Mouse (Mus musculus): Measurements from ENCODE around the gene Efna5. TPM values are rescaled to one million over a fixed set of nuclear protein-coding genes. Genes with fewer than 3 reads are reported as not detected.

Efna5 gene
- polyA plus RNA-seq, 1 experiment from 2014 or later: 42.2 TPM

GRCm38 (mm10) chr17:62628474-62628873 lies 252.6 kb downstream of the Efna5 start:
- WGBS: 16% methylated on average over 1 of the region's 1 CpGs
- Histone ChIP-seq H3K9ac (ENCODE audit: low read length) (no peak overlapping the region), H3K9me3 (ENCODE audit: control insufficient read depth, low read length) (no peaks in the 10 kb centered on the region), H3K4me2 (ENCODE audit: low read depth, low read length, severe bottlenecking) (no peak overlapping the region), H3K36me3 (ENCODE audit: control insufficient read depth, insufficient read depth, low read length) (no peaks in the 10 kb centered on the region), H3K4me3 (ENCODE audit: low read depth, low read length) (no peak overlapping the region), H3K4me1 (replicated peaks; ENCODE audit: control insufficient read depth, insufficient read depth, low read length) (peaks cover 4% of the 10 kb centered on the region; the same call in 1 of the 2 replicates), H3K27ac (ENCODE audit: low read depth, low read length) (no peak overlapping the region), H3K27me3 (ENCODE audit: control insufficient read depth, insufficient read depth, low read length) (no peaks in the 10 kb centered on the region)
- DNase-seq (ENCODE audit: low spot score) (no peak), ATAC-seq (replicated peaks; ENCODE audit: low FRiP score) (peak; percentile 70)

- Histone ChIP-seq H3K4me3 (ENCODE audit: low read depth, low read length) (no peak overlapping the region), H3K9me3 (ENCODE audit: control insufficient read depth, low read length) (no peaks in the 10 kb centered on the region), H3K4me2 (ENCODE audit: low read depth, low read length, severe bottlenecking) (no peak overlapping the region), H3K9ac (ENCODE audit: low read length) (no peak overlapping the region), H3K4me1 (replicated peaks; ENCODE audit: control insufficient read depth, insufficient read depth, low read length) (peaks cover 4% of the 10 kb centered on the region; the same call in 1 of the 2 replicates), H3K36me3 (ENCODE audit: control insufficient read depth, insufficient read depth, low read length) (no peaks in the 10 kb centered on the region), H3K27me3 (ENCODE audit: control insufficient read depth, insufficient read depth, low read length) (no peaks in the 10 kb centered on the region), H3K27ac (ENCODE audit: low read depth, low read length) (no peak overlapping the region)
- DNase-seq (ENCODE audit: low spot score) (no peak), ATAC-seq (replicated peaks; ENCODE audit: low FRiP score) (no peak)
- 86% methylated on average over 1 of the region's 1 CpGs for WGBS
Measured at GRCm38 (mm10) chr17:62627508-62627907, 253.6 kb downstream of the Efna5 start.

GRCm38 (mm10) chr17:62625646-62626020 lies 255.5 kb downstream of the Efna5 start:
- ATAC-seq (replicated peaks; ENCODE audit: low FRiP score) (no peak), DNase-seq (ENCODE audit: low spot score) (no peak)
- WGBS: 69% methylated on average over 8 of the region's 8 CpGs

GRCm38 (mm10) chr17:62624804-62625645 lies 256.1 kb downstream of the Efna5 start:
- ATAC-seq (replicated peaks; ENCODE audit: low FRiP score) (no peak), DNase-seq (ENCODE audit: low spot score) (no peak)
- H3K27me3 ChIP-seq (ENCODE audit: control insufficient read depth, insufficient read depth, low read length): no peaks in the 10 kb centered on the region
- H3K9ac ChIP-seq (ENCODE audit: low read length): no peak overlapping the region
- H3K4me2 ChIP-seq (ENCODE audit: low read depth, low read length, severe bottlenecking): no peak overlapping the region
- H3K9me3 ChIP-seq (ENCODE audit: control insufficient read depth, low read length): no peaks in the 10 kb centered on the region
- H3K4me1 ChIP-seq (replicated peaks; ENCODE audit: control insufficient read depth, insufficient read depth, low read length): peaks cover 4% of the 10 kb centered on the region; the same call in 1 of the 2 replicates
- 78% methylated on average over 8 of the region's 8 CpGs for WGBS
- H3K4me3 ChIP-seq (ENCODE audit: low read depth, low read length): no peak overlapping the region
- H3K27ac ChIP-seq (ENCODE audit: low read depth, low read length): no peak overlapping the region
- H3K36me3 ChIP-seq (ENCODE audit: control insufficient read depth, insufficient read depth, low read length): no peaks in the 10 kb centered on the region

More at GRCm38 (mm10) chr17:62625646-62626020, 255.5 kb downstream of the Efna5 start:
- H3K4me1 ChIP-seq (replicated peaks; ENCODE audit: control insufficient read depth, insufficient read depth, low read length): peaks cover 4% of the 10 kb centered on the region; the same call in 1 of the 2 replicates
- H3K9ac ChIP-seq (ENCODE audit: low read length): no peak overlapping the region
- H3K27ac ChIP-seq (ENCODE audit: low read depth, low read length): no peak overlapping the region
- no peaks in the 10 kb centered on the region for H3K27me3 ChIP-seq (ENCODE audit: control insufficient read depth, insufficient read depth, low read length)
- H3K4me3 ChIP-seq (ENCODE audit: low read depth, low read length): no peak overlapping the region
- no peaks in the 10 kb centered on the region for H3K9me3 ChIP-seq (ENCODE audit: control insufficient read depth, low read length)
- no peaks in the 10 kb centered on the region for H3K36me3 ChIP-seq (ENCODE audit: control insufficient read depth, insufficient read depth, low read length)
- H3K4me2 ChIP-seq (ENCODE audit: low read depth, low read length, severe bottlenecking): no peak overlapping the region

GRCm38 (mm10) chr17:62623224-62623623 lies 257.9 kb downstream of the Efna5 start:
- Histone ChIP-seq H3K9me3 (ENCODE audit: control insufficient read depth, low read length) (no peaks in the 10 kb centered on the region), H3K27me3 (ENCODE audit: control insufficient read depth, insufficient read depth, low read length) (no peaks in the 10 kb centered on the region), H3K9ac (ENCODE audit: low read length) (no peak overlapping the region), H3K4me2 (ENCODE audit: low read depth, low read length, severe bottlenecking) (no peak overlapping the region), H3K4me1 (replicated peaks; ENCODE audit: control insufficient read depth, insufficient read depth, low read length) (no peaks in the 10 kb centered on the region; the same call in 1 of the 2 replicates), H3K36me3 (ENCODE audit: control insufficient read depth, insufficient read depth, low read length) (no peaks in the 10 kb centered on the region), H3K4me3 (ENCODE audit: low read depth, low read length) (no peak overlapping the region), H3K27ac (ENCODE audit: low read depth, low read length) (no peak overlapping the region)
- no peak for DNase-seq (ENCODE audit: low spot score)
- no peak for ATAC-seq (replicated peaks; ENCODE audit: low FRiP score)
- WGBS: 92% methylated on average over 3 of the region's 3 CpGs

GRCm38 (mm10) chr17:62622481-62622880 lies 258.6 kb downstream of the Efna5 start:
- no peak for DNase-seq (ENCODE audit: low spot score)
- WGBS: 88% methylated on average over 4 of the region's 4 CpGs
- H3K4me3 ChIP-seq (ENCODE audit: low read depth, low read length): no peak overlapping the region
- no peaks in the 10 kb centered on the region for H3K9me3 ChIP-seq (ENCODE audit: control insufficient read depth, low read length)
- no peak overlapping the region for H3K27ac ChIP-seq (ENCODE audit: low read depth, low read length)
- no peaks in the 10 kb centered on the region for H3K27me3 ChIP-seq (ENCODE audit: control insufficient read depth, insufficient read depth, low read length)
- ATAC-seq (replicated peaks; ENCODE audit: low FRiP score): no peak
- no peak overlapping the region for H3K9ac ChIP-seq (ENCODE audit: low read length)
- no peaks in the 10 kb centered on the region for H3K36me3 ChIP-seq (ENCODE audit: control insufficient read depth, insufficient read depth, low read length)
- H3K4me1 ChIP-seq (replicated peaks; ENCODE audit: control insufficient read depth, insufficient read depth, low read length): no peaks in the 10 kb centered on the region; the same call in 1 of the 2 replicates
- H3K4me2 ChIP-seq (ENCODE audit: low read depth, low read length, severe bottlenecking): no peak overlapping the region

- no peaks in the 10 kb centered on the region for H3K27me3 ChIP-seq (ENCODE audit: control insufficient read depth, insufficient read depth, low read length)
- no peak overlapping the region for H3K4me2 ChIP-seq (ENCODE audit: low read depth, low read length, severe bottlenecking)
- peaks cover 5% of the 10 kb centered on the region for H3K4me1 ChIP-seq (replicated peaks; ENCODE audit: control insufficient read depth, insufficient read depth, low read length)
- no peak overlapping the region for H3K27ac ChIP-seq (ENCODE audit: low read depth, low read length)
- no peaks in the 10 kb centered on the region for H3K9me3 ChIP-seq (ENCODE audit: control insufficient read depth, low read length)
- 74% methylated on average over 6 of the region's 6 CpGs for WGBS
- no peak overlapping the region for H3K9ac ChIP-seq (ENCODE audit: low read length)
- H3K4me3 ChIP-seq (ENCODE audit: low read depth, low read length): no peak overlapping the region
- no peak for DNase-seq (ENCODE audit: low spot score)
- ATAC-seq (replicated peaks; ENCODE audit: low FRiP score): no peak
- H3K36me3 ChIP-seq (ENCODE audit: control insufficient read depth, insufficient read depth, low read length): no peaks in the 10 kb centered on the region
Measured at GRCm38 (mm10) chr17:62615159-62615558, 266.0 kb downstream of the Efna5 start.

GRCm38 (mm10) chr17:62614708-62615107 lies 266.4 kb downstream of the Efna5 start:
- peak; percentile 65; the same call in 1 of the 2 replicates for ATAC-seq (replicated peaks; ENCODE audit: low FRiP score)
- no peak overlapping the region for H3K9ac ChIP-seq (ENCODE audit: low read length)
- no peaks in the 10 kb centered on the region for H3K9me3 ChIP-seq (ENCODE audit: control insufficient read depth, low read length)
- H3K27me3 ChIP-seq (ENCODE audit: control insufficient read depth, insufficient read depth, low read length): no peaks in the 10 kb centered on the region
- no peak overlapping the region for H3K27ac ChIP-seq (ENCODE audit: low read depth, low read length)
- no peak overlapping the region for H3K4me3 ChIP-seq (ENCODE audit: low read depth, low read length)
- WGBS: 28% methylated on average over 6 of the region's 6 CpGs
- peaks cover 5% of the 10 kb centered on the region for H3K4me1 ChIP-seq (replicated peaks; ENCODE audit: control insufficient read depth, insufficient read depth, low read length)
- DNase-seq (ENCODE audit: low spot score): no peak
- H3K4me2 ChIP-seq (ENCODE audit: low read depth, low read length, severe bottlenecking): no peak overlapping the region
- no peaks in the 10 kb centered on the region for H3K36me3 ChIP-seq (ENCODE audit: control insufficient read depth, insufficient read depth, low read length)

- Histone ChIP-seq H3K4me3 (ENCODE audit: low read depth, low read length) (no peak overlapping the region), H3K4me1 (replicated peaks; ENCODE audit: control insufficient read depth, insufficient read depth, low read length) (peaks cover 5% of the 10 kb centered on the region), H3K27me3 (ENCODE audit: control insufficient read depth, insufficient read depth, low read length) (no peaks in the 10 kb centered on the region), H3K9ac (ENCODE audit: low read length) (no peak overlapping the region), H3K9me3 (ENCODE audit: control insufficient read depth, low read length) (no peaks in the 10 kb centered on the region), H3K4me2 (ENCODE audit: low read depth, low read length, severe bottlenecking) (no peak overlapping the region), H3K27ac (ENCODE audit: low read depth, low read length) (no peak overlapping the region), H3K36me3 (ENCODE audit: control insufficient read depth, insufficient read depth, low read length) (no peaks in the 10 kb centered on the region)
- ATAC-seq (replicated peaks; ENCODE audit: low FRiP score) (peak; percentile 71), DNase-seq (ENCODE audit: low spot score) (no peak)
- WGBS: 12% methylated on average over 8 of the region's 8 CpGs
Measured at GRCm38 (mm10) chr17:62614237-62614636, 266.9 kb downstream of the Efna5 start.
